Mouse (Mus musculus) midbrain, embryonic 14.5 days (tissue): ENCODE measurements around the gene Ddx42. TPM values are rescaled to one million over a fixed set of nuclear protein-coding genes. Genes with fewer than 3 reads are reported as not detected.
"Not testable (repeated sequence)": the region's sequence is repeated elsewhere in the genome, so short reads cannot be mapped to it uniquely, and the experiment has no call there.

Experiments used
- ATAC-seq: fragments of 200-750 bp; cut with Nextera tagmentation; 2 replicates; pipeline ENCODE4 v1.8.0; 2017; ENCODE audit warnings: moderate number of reproducible peaks, moderate library complexity; ENCODE audit not compliant: low FRiP score, low TSS enrichment
- DNase-seq: peaks from one replicate; pipeline ENCODE4 v3.0.0-alpha.2; 2015
- H3K27ac ChIP-seq: fragments of 300-500 bp; sonication (generic); replicated peaks from 2 replicates; pipeline ENCODE4 v1.5.1; 2014; ENCODE audit warnings: mild to moderate bottlenecking, low read depth, low read length, moderate library complexity
- H3K27me3 ChIP-seq: fragments of 300-500 bp; sonication (generic); 2 replicates; pipeline ENCODE4 v1.6.1; 2014; ENCODE audit warnings: low read length, control low read depth, mixed read lengths; ENCODE audit not compliant: control insufficient read depth, insufficient read depth
- H3K36me3 ChIP-seq: fragments of 300-500 bp; sonication (generic); 2 replicates; pipeline ENCODE4 v1.6.1; 2014; ENCODE audit warnings: low read length, control low read depth; ENCODE audit not compliant: control insufficient read depth, insufficient read depth
- H3K4me1 ChIP-seq: fragments of 300-500 bp; sonication (generic); 2 replicates; pipeline ENCODE4 v1.6.1; 2014; ENCODE audit warnings: mild to moderate bottlenecking, antibody characterized with exemption, low read length, control low read depth; ENCODE audit not compliant: control insufficient read depth, insufficient read depth
- H3K4me2 ChIP-seq: fragments of 300-500 bp; sonication (generic); 2 replicates; pipeline ENCODE4 v1.6.1; 2014; ENCODE audit warnings: mild to moderate bottlenecking, low read length, moderate library complexity
- H3K4me3 ChIP-seq: fragments of 300-500 bp; sonication (generic); replicated peaks from 2 replicates; pipeline ENCODE4 v1.5.1; 2014; ENCODE audit warnings: low read depth, low read length
- H3K9ac ChIP-seq: fragments of 300-500 bp; sonication (generic); replicated peaks from 2 replicates; pipeline ENCODE4 v1.6.1; 2014; ENCODE audit warnings: mild to moderate bottlenecking, low read length, moderate library complexity
- H3K9me3 ChIP-seq: fragments of 300-500 bp; sonication (generic); 2 replicates; pipeline ENCODE4 v1.6.1; 2016; ENCODE audit warnings: low read length, control low read depth, mixed read lengths; ENCODE audit not compliant: control insufficient read depth
- WGBS: fragments of 180-500 bp; shearing (Covaris S2); extraction: QIAGEN DNeasy Blood & Tissue Kit; methylation state at CpG from one replicate; pipeline ENCODE4 v1.1.7; 2014; 5-methylcytosine and 5-hydroxymethylcytosine counted together
- polyA plus RNA-seq: library from polyadenylated mRNA; unstranded; fragments of >200 nt; fragmentation: Nextera tagmentation; extraction: Ambion mirVana; gene quantifications from 2 replicates; pipeline ENCODE4 v1.2.1, GENCODE M21; 2014

The Ddx42 gene
- polyA plus RNA-seq, 1 experiment from 2014 or later = 88.3 TPM

DNA sequence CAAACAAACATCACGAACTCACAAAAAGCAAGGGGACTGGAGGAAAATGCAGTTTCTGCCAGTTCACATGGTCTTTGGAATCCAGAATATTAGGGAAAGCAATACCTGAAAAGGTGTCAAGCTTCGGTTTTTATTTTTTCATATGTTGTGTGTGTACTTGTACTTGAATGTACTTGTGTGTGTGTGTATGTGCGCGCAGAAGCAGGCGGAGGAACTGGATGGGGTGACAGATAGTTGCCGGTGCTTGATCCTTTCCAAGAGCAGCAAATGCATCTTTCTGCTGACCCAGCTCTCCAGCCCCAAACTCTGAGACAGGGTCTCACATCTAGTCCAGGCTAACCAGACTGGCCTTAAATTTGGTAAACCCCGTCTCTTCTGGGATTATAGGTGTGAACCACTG, 21.8 kb upstream of the Ddx42 start:
- peaks cover 27% of the 10 kb centered on the region for H3K36me3 ChIP-seq
- 94% methylated on average over 7 of the region's 7 CpGs for WGBS
- DNase-seq = no peak
- no peaks in the 10 kb centered on the region for H3K9me3 ChIP-seq
- no peak overlapping the region for H3K4me3 ChIP-seq
- no peaks in the 10 kb centered on the region for H3K27me3 ChIP-seq
- H3K9ac ChIP-seq = no peak overlapping the region
- H3K4me2 ChIP-seq = no peak overlapping the region
- peaks cover 9% of the 10 kb centered on the region for H3K4me1 ChIP-seq
- no peak for ATAC-seq
- no peak overlapping the region for H3K27ac ChIP-seq

DNA sequence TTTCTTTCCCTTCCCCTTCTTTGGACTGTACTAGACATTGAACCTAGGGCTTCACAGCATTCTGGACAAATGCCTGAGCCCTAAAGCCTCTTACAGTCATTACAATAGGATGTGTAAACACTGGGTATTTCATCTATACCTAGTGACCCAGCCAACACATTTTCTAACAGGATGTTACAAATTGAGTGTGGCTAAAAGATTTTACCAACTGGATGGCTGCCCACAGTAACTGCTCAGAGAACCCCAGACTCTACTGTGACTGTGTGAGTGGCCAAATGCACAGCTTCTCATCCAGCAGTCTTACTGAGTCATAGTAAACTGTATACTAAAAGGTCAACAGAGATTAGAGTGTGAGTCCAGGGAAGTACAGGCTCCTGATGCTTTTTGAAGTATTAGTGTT, 21.4 kb upstream of the Ddx42 start:
- DNase-seq (no peak), ATAC-seq (no peak)
- Histone ChIP-seq H3K4me1 (peaks cover 9% of the 10 kb centered on the region), H3K27ac (no peak overlapping the region), H3K36me3 (peaks cover 27% of the 10 kb centered on the region), H3K4me2 (no peak overlapping the region), H3K9ac (no peak overlapping the region), H3K4me3 (no peak overlapping the region), H3K27me3 (no peaks in the 10 kb centered on the region), H3K9me3 (no peaks in the 10 kb centered on the region)

- WGBS = 97% methylated on average over 4 of the region's 4 CpGs
- H3K36me3 ChIP-seq = peaks cover 54% of the 10 kb centered on the region
- DNase-seq (no peak), ATAC-seq (no peak)
- no peak overlapping the region for H3K9ac ChIP-seq
- no peaks in the 10 kb centered on the region for H3K27me3 ChIP-seq
- H3K27ac ChIP-seq = no peak overlapping the region
- no peak overlapping the region for H3K4me3 ChIP-seq
- no peak overlapping the region for H3K4me2 ChIP-seq
- H3K9me3 ChIP-seq = no peaks in the 10 kb centered on the region
- 0 out of 2 replicates have a peak, but pooled peaks cover 3% of the 10 kb centered on the region for H3K4me1 ChIP-seq
These were observed 18.4 kb upstream of the Ddx42 start for GRCm38 (mm10) chr11:106198277-106198676.

DNA sequence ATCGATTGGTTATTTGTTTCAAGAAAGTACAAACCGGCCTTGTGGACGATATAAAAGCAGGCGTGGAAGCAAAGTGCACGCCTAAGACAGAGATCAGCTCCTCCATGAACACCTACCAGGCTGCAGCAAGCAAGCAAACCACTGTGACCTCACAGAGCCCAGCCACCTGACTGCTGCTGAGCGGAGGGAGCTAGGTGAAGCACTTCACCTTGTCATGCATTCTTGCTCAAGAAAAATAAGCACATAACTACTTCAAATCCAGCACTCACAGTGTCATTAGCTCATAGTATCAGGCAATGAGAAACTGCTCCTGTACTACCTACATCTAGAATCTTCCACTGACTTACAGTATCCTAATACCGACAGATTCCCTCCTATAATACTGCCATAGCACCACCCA, 16.7 kb upstream of the Ddx42 start:
- not testable (repeated sequence) for H3K9me3 ChIP-seq, ATAC-seq, H3K4me3 ChIP-seq, H3K9ac ChIP-seq, DNase-seq, H3K27ac ChIP-seq, H3K27me3 ChIP-seq, H3K4me1 ChIP-seq, H3K4me2 ChIP-seq
- peaks cover 70% of the 10 kb centered on the region for H3K36me3 ChIP-seq
- 93% methylated on average over 7 of the region's 7 CpGs for WGBS

GRCm38 (mm10) chr11:106200756-106201155, 16.0 kb upstream of the Ddx42 start:
- peaks cover 77% of the 10 kb centered on the region for H3K36me3 ChIP-seq

GRCm38 (mm10) chr11:106201337-106202122, 15.2 kb upstream of the Ddx42 start:
- DNase-seq = no peak
- H3K4me2 ChIP-seq = no peak overlapping the region
- WGBS = 97% methylated on average over 19 of the region's 19 CpGs
- H3K36me3 ChIP-seq = peaks cover 82% of the 10 kb centered on the region
- H3K27me3 ChIP-seq = no peaks in the 10 kb centered on the region
- no peak overlapping the region for H3K4me3 ChIP-seq
- no peaks in the 10 kb centered on the region for H3K9me3 ChIP-seq
- no peaks in the 10 kb centered on the region for H3K4me1 ChIP-seq
- no peak for ATAC-seq
- no peak overlapping the region for H3K9ac ChIP-seq
- no peak overlapping the region for H3K27ac ChIP-seq

More at GRCm38 (mm10) chr11:106200756-106201155, 16.0 kb upstream of the Ddx42 start:
- Histone ChIP-seq H3K4me3 (no peak overlapping the region), H3K27ac (no peak overlapping the region), H3K27me3 (no peaks in the 10 kb centered on the region), H3K4me1 (no peaks in the 10 kb centered on the region), H3K9ac (no peak overlapping the region), H3K9me3 (no peaks in the 10 kb centered on the region), H3K4me2 (no peak overlapping the region)
- no peak for ATAC-seq
- DNase-seq = no peak
- 89% methylated on average over 6 of the region's 6 CpGs for WGBS

- Histone ChIP-seq H3K27ac (no peak within 1 kb of the TSS), H3K4me1 (no peaks in the 10 kb centered on the region), H3K9ac (no peak within 1 kb of the TSS), H3K4me3 (no peak within 1 kb of the TSS), H3K27me3 (no peaks in the 10 kb centered on the region), H3K4me2 (no peak within 1 kb of the TSS), H3K9me3 (no peaks in the 10 kb centered on the region), H3K36me3 (peaks cover 84% of the 10 kb centered on the region)
- WGBS = 91% methylated on average over 5 of the region's 5 CpGs
- ATAC-seq (no peak), DNase-seq (no peak)
These were observed 14.6 kb upstream of the Ddx42 start, which contains the start of gene Strada for GRCm38 (mm10) chr11:106202123-106202465. Gene Strada (minus strand): TSS chr11:106202168.

DNA sequence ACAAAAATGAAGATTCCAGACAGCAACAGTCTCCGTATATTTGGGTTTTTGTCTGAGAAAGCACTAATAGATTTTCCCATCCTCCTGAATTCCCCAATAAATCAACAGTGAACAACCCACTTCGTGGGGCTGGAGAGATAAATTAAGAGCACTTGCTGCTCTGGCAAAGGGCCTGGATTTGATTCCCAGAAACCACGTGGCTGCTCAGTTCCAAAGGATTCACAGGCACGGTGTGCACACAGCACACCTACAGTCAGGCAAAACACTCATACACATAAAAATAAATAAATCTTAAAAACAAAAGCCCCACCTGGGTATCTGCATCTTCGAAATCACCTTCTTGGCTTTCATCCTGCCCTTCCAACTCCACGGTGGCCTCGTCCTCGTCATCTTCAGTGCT, 4.0 kb upstream of the Ddx42 start:
- H3K9ac ChIP-seq = no peak overlapping the region

GRCm38 (mm10) chr11:106214856-106215255, 1.9 kb upstream of the Ddx42 start:
- H3K36me3 ChIP-seq = peaks cover 32% of the 10 kb centered on the region
- H3K9ac ChIP-seq = no peak overlapping the region; the same call in 1 of the 2 replicates
- no peak overlapping the region for H3K27ac ChIP-seq
- peak overlapping the region; percentile 96; the same call in 1 of the 2 replicates for H3K4me3 ChIP-seq
- no peaks in the 10 kb centered on the region for H3K27me3 ChIP-seq
- 91% methylated on average over 5 of the region's 5 CpGs for WGBS
- ATAC-seq (no peak), DNase-seq (no peak)
- peaks cover 29% of the 10 kb centered on the region for H3K4me1 ChIP-seq
- peak overlapping the region; percentile 76 for H3K4me2 ChIP-seq
- no peaks in the 10 kb centered on the region for H3K9me3 ChIP-seq

More for the DNA sequence above, 4.0 kb upstream of the Ddx42 start:
- peaks cover 16% of the 10 kb centered on the region for H3K4me1 ChIP-seq
- no peak overlapping the region for H3K27ac ChIP-seq
- no peak overlapping the region for H3K4me3 ChIP-seq
- H3K4me2 ChIP-seq = no peak overlapping the region
- DNase-seq (no peak), ATAC-seq (no peak)
- 95% methylated on average over 8 of the region's 8 CpGs for WGBS
- H3K27me3 ChIP-seq = no peaks in the 10 kb centered on the region
- H3K9me3 ChIP-seq = no peaks in the 10 kb centered on the region
- H3K36me3 ChIP-seq = peaks cover 51% of the 10 kb centered on the region
